Mouse (Mus musculus): Measurements from ENCODE around the gene Cypt1.

- TF ChIP-seq USF1 (IDR thresholded peaks at IDR 0.05; ENCODE audit: low read depth): no peak
- TF ChIP-seq MAX (IDR thresholded peaks at IDR 0.05): no peak
- TF ChIP-seq CTCF (IDR thresholded peaks at IDR 0.05; ENCODE audit: control insufficient read depth, insufficient read depth, insufficient read length): no peak
Measured at GRCm38 (mm10) chrX:16558501-16558900, 35.8 kb downstream of the Cypt1 start.

Measured in C2C12 (cell line).